Mouse (Mus musculus): ENCODE measurements at regions not wholly inside any gene's neighbourhood (a gene's known extent, or its start where the extent isn't known, plus 50 kb on each side); places are given as distances from the start of the nearest gene placed in this dataset.

DNA sequence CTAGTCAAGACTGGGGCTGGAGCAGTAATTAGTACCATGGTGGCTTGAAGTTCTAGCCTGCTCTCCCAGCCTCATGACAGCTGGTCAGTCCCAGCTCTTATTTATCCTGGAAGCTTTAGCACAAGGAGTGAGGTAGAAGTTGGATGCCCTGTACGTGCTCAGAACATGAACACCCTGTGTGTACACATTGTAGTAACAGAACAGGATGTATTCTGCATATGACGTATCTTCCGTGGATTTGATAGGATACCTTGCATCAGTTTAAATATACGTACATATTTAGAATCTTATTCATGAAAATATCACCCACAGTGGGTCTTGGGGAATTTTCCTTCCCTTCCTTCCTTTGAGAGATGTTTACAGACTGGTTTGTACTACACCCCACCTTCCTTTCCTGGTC is 222.0 kb upstream of the Tbx3 start:
- in situ Hi-C loops (cut with MboI; ENCODE audit: low pct_unique_long_range_greater_than_20kb in 1 of 2, low sequenced_read_pairs in 2 of 2, unreplicated experiment in 1 of 2): no loop called here

DNA sequence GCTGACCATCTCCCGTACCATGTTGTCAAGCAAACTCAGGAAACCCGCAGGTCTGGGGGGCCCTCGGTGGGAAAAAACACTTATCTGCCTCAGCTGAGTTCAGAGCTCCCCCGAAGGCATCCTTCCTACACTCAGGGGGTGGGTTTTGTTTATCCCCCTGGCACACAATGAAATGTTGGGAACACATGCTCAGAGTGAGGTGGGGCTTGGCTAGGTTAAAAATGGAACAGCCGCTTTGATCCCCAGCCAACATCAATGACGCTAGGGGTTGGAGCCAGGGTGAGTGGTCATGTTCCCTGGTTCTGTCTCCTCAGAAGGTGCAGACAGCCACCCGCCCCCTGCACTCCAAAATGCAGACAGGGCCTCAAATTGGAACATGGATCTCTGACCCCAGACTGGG is 221.3 kb upstream of the Tbx3 start:
- in situ Hi-C loops (cut with MboI; ENCODE audit: low pct_unique_long_range_greater_than_20kb in 1 of 2, low sequenced_read_pairs in 2 of 2, unreplicated experiment in 1 of 2): no loop called here

DNA sequence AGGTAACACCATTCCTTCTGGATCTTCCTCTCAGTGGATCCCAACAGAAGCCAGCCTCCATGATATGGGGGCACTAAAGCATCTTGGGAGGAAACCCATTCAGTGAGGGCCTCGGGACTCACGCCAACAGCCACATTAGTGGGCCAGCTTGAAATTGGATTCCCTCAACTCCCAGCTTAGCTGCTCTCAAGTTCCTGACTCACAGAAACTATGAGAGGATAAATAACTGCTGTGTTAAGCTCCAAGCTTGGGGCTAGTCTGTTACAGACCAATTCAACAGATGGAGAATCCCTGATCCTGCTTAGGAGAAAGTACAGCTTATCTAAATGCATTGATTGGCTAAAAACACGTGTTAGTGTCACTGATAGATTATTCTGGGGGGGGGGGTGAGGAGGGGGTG is 210.7 kb upstream of the Tbx3 start:
- in situ Hi-C loops (cut with MboI; ENCODE audit: low pct_unique_long_range_greater_than_20kb in 1 of 2, low sequenced_read_pairs in 2 of 2, unreplicated experiment in 1 of 2): no loop called here

DNA sequence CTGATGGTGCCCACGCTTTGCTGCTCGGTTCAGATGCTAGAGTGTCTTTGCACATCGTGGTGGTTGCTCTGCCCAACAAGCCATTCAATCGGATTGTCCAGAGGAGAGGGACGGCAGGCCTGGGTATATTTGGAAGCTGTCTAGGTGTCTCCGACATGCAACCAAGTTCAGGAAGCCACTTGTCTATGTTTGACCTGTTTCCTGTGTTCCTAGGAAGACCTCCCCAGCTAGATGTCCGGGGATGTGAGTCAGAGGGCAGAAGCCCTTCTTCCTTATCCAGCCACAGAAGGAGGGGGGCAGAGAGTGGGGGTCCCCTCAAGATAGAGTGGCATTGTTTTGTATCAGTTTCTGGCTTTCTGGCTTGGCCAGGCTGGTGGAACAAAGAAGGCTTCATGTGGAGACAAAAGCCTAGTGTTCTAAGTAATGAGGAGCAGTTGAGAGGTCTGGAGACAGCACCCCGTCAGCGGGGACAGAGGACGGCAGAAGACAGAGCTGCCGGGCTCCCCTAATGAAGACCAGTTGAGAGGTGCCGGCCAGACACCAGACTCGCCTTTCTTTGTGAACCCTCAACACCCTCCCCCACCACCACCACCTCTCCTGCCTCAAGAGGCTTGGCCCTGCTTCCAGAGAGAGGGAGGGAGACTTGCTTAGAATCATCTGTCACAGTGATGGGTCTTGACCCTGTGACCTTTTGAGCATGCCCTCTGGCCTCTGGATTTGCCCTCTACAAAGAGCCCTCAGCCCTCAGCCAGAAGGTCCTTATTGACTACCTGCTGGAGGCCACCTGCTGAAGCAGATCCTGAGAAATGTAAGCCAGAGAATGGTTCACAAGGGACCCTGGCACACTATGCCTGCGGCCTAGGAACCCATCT is 207.6 kb upstream of the Tbx3 start:
- in situ Hi-C loops (cut with MboI; ENCODE audit: low pct_unique_long_range_greater_than_20kb in 1 of 2, low sequenced_read_pairs in 2 of 2, unreplicated experiment in 1 of 2): no loop called here

DNA sequence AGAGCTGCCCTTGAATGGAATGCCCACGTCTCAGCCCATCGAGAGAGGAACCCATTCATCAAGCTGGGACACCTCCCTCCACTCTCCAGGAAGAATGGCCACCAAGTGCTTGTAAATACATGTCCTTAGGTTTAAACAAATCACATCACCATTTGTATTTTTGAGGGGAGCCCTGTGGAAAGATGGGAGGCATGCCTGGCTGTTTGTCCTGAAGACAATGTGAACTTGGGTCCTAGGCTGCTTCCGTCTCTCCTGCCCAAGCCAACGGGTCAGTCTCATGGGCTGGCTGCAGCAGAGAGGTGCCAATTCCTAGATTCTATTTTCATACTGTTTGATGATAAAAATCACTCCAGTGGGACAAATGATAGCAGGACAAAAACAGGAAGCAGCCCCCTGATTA is 205.9 kb upstream of the Tbx3 start:
- in situ Hi-C loops (cut with MboI; ENCODE audit: low pct_unique_long_range_greater_than_20kb in 1 of 2, low sequenced_read_pairs in 2 of 2, unreplicated experiment in 1 of 2): no loop called here

DNA sequence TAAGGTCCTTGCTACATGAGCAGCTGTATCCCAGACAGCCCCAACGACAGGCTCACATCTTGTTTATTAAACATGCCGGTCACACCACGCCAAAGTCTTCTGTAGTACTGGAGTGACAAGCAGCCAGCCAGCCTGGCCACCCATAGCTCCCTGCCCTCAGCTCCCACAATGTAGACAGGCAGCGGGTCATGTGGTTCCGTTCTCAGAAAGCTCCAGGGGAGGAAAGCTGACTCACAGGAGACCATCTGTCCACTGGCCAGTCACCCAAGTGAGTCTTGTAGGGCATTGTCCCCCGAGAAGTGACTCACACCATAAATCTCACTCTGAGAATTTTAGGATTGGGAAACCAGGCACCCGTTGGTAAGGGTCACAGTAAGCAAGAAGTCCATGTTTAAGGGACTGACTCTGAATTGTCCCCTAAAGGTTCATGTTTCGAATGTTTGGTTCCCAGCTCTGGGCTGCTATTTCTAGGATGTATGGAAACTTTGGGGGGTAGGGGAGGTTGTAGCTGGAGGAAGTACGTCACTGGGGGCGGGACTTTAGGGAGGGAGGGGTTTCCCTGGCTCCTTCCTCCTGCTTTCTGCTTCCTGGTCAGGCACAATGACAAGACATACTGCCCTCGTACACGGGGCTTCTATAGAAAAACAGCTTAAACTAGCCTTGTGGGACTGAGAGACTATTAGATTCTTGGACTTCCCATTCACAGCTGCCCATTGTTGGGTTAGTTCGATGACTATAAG is 203.0 kb upstream of the Tbx3 start:
- in situ Hi-C loops (cut with MboI; ENCODE audit: low pct_unique_long_range_greater_than_20kb in 1 of 2, low sequenced_read_pairs in 2 of 2, unreplicated experiment in 1 of 2): no loop called here

DNA sequence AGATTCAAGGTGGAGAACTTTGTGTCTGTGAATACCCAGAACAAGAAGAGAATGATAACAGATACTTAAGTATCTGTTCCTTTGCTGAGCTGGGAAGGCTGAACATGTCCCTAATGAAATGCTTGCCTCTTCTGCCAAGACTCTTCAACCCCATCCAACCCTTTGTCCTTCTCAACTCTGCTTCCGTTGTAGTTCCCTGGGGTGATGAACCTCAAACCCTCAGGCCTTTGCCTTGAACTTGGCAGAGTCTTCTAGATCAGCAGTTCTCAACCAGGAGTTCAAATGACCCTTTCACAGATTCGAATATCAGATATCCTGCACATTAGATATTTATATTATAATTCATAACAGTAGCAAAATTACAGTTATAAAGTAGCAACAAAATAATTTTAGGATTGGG is 192.5 kb upstream of the Tbx3 start:
- in situ Hi-C loops (cut with MboI; ENCODE audit: low pct_unique_long_range_greater_than_20kb in 1 of 2, low sequenced_read_pairs in 2 of 2, unreplicated experiment in 1 of 2): no loop called here

DNA sequence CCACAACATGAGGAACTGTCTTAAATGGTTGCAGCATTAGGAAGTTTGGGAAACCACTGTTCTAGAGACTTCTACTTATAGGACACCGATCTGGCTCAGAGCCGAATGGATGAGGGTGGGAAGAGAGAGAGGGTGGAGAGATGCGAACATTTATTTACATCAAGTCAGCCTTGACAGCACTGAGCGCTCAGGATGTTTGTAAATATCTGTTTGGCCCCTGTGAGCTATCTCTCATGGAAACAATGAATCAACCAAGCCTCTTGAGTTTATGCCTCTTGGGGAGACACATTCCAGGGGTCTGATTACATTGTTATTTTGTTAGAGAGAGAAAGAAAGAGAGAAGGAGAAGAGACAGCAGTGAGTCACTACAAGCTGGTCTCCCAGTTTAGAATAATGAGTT is 192.1 kb upstream of the Tbx3 start:
- in situ Hi-C loops (cut with MboI; ENCODE audit: low pct_unique_long_range_greater_than_20kb in 1 of 2, low sequenced_read_pairs in 2 of 2, unreplicated experiment in 1 of 2): no loop called here

DNA sequence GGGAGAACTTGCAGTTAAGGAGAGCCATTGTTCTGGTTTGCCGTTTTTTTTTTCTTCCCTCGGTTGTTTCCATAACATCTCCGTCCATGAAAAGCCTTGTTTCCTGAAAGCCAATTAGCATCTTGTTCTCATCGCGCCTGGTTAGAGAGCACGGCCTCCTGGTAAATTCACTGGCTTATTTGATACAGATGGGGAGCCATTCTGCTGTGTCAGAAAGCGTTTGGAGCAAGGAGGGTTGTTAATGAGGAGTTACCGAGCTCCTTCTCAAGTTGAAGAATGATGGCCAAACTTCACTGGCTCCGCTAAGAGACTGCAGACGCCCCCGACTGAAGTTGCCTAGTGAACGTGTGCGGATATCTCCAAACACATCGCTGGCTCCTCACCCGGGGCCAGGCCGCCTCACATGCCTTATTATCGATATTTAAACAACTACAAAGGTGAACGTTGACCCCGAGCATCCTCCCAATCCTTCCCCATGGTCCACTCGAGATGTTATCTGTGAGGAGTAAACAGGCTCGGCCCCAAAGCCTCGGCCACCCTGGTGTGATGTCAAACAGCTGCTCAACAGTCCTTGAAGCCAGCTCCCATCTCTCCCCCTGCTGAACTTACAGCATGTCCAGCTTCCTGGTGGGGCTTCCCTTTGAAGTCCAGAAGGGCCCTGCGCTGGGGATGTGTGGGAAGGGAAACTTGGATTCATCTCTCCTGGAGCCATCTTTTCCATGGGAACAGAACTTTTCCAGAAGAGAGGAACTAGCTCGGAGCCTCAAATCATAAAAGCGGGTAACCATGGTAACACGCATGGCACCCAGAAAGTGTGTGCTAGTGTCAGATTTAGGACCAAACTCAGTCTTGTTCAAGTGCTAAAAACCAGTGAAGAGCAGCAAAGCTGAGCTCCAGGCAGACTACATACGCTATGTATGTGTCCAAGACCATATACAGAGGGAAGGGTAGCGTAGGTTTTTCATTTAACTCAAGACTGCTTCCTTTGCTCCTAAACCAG is 190.0 kb upstream of the Tbx3 start:
- in situ Hi-C loops (cut with MboI; ENCODE audit: low pct_unique_long_range_greater_than_20kb in 1 of 2, low sequenced_read_pairs in 2 of 2, unreplicated experiment in 1 of 2): no loop called here

DNA sequence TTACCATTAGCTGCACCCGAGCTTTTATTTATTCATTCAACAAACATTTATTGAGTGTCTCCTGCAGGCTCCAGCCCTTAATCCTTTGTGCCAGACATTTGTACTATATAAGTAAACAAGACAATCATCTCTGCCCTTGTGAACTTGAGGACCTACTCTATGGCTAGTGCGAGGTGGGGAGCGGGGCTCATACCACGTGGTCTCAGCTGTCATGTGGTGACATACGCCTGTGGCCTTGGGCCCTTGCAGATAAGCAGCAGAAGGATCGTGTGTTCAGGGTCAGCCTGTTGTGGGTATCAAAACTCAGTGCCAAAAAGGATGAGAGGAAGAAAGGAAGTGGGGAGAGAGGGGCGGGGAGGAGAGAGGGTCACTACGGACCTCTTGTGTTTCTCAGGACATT is 186.8 kb upstream of the Tbx3 start:
- in situ Hi-C loops (cut with MboI; ENCODE audit: low pct_unique_long_range_greater_than_20kb in 1 of 2, low sequenced_read_pairs in 2 of 2, unreplicated experiment in 1 of 2): no loop called here

DNA sequence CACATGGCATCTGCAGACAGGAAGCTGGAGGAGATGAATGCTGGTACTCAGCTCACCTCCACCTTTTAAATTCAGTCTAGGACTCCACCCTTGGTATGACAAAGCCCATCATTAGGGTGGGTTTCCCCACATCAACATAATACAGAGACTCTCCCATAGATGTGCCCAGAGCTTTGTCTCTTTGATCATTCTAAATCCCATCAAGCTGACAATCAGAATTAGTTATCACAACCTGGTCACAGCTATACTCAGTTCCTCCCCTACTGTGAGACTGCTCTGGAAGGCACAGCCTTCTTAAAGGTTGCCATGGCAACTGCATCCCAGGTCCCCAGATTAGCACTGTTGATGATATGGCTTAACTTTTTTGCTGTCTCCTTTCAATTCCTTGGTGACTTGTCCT is 184.3 kb upstream of the Tbx3 start:
- in situ Hi-C loops (cut with MboI; ENCODE audit: low pct_unique_long_range_greater_than_20kb in 1 of 2, low sequenced_read_pairs in 2 of 2, unreplicated experiment in 1 of 2): no loop called here

DNA sequence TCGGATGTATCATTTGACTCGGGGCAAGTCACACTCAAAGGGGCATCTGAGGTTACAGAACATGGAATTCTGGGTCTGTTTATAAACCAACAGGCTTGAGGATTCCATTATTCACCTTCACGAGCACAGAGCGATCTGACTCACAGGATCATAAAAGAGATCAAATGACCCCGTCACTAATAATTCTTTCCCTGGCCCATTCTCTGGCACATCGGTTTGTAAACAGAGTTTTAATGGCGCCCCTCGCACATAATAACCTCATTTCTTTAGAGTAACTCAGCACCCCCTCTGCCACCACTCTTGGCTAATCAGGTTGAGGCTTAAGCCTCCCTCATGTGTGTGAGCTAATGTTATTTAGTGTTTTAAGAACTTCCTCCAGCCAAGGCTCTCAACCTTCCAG is 183.3 kb upstream of the Tbx3 start:
- in situ Hi-C loops (cut with MboI; ENCODE audit: low pct_unique_long_range_greater_than_20kb in 1 of 2, low sequenced_read_pairs in 2 of 2, unreplicated experiment in 1 of 2): no loop called here

DNA sequence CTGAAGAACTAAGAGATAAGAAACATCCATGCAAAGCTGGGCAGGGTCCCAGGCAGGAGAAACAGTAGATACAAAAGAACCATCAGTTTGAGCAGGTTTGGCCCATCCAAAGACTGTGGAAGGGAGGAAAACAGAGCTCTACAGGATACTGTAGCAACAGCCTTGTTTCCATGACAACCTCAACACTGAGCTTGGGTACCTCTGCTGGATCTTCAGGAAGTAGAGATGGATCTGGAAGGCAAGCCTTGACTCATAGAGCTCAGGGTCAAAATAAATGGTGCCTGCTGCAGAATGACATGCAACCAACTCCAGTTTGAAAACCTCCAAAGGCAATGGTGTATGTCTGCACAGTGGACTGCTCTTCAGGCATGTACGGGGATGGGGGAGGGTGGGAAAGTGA is 173.0 kb upstream of the Tbx3 start:
- in situ Hi-C loops (cut with MboI; ENCODE audit: low pct_unique_long_range_greater_than_20kb in 1 of 2, low sequenced_read_pairs in 2 of 2, unreplicated experiment in 1 of 2): no loop called here

DNA sequence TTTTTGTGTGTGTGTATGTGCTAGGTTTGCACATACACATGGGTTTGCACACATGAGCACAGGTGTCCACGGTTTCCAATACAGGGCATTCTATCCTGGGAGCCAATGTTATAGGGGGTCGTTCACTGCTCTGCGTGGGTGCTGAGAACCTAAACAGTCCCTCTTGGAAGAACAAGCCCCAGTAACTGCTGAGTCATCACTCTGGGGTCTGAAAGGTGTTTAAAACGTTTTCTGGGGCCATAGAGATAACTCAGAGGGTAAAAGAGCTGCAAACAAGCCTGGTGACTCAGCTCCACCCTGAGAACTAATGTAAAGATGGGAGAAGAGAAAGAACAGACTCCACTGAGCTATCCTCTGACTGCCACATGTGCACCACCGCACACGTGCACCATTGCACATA is 172.0 kb upstream of the Tbx3 start:
- in situ Hi-C loops (cut with MboI; ENCODE audit: low pct_unique_long_range_greater_than_20kb in 1 of 2, low sequenced_read_pairs in 2 of 2, unreplicated experiment in 1 of 2): no loop called here

DNA sequence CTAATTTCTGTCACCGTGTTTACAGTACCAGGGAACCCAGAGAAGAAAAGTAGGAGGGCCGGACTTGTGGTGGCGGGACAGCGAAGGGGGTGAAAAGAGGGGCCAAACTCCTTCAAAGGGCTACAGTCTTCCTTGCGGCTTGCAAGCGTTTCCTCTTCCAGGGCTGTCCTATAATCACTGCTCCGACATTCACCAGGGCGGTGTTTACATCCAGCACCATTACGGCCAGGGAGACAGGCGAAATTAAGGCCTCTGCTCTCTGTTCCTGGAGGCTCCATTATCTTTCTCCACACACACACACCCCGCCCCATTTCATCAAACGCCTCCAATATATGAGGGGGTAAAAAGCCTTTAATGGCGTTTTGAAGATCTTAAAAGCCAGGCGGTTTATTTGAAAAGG is 162.8 kb upstream of the Tbx3 start:
- in situ Hi-C loops (cut with MboI; ENCODE audit: low pct_unique_long_range_greater_than_20kb in 1 of 2, low sequenced_read_pairs in 2 of 2, unreplicated experiment in 1 of 2): no loop called here

DNA sequence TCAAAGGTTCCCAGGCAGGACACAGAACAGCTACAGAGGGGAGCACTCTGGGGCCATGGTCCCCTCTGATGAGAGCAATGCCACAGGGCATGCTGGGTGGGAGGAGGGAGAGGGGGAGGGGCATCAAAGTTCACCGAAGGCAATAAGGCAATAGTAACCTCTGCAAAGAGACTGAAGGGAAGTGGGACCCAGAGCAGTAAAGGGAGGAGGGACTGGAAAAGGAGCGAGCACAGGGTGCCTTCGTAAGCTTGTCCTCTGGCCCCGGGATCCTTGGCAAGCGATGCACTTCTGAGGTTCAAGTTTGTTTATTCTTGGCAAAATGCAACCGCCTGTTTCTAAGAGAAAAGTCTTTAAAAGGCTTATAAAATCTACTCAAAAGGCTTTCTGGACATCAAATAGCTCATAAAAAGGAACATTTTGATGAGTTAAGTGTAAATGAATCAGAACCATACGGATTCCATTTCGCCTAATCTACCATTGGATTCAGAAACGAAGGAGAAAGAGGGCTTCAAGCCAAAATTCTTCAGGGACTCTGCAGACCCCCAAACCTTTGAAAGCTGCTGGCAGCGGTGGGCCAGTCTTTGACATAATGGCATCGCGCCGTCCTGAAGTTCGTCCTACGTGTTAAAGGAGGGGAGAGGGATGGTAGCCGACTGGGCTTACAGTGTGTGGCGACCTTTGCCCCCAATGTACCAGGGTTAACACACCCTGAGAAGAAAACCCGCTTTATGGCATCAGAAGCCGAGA is 151.8 kb upstream of the Tbx3 start:
- in situ Hi-C loops (cut with MboI; ENCODE audit: low pct_unique_long_range_greater_than_20kb in 1 of 2, low sequenced_read_pairs in 2 of 2, unreplicated experiment in 1 of 2): no loop called here

DNA sequence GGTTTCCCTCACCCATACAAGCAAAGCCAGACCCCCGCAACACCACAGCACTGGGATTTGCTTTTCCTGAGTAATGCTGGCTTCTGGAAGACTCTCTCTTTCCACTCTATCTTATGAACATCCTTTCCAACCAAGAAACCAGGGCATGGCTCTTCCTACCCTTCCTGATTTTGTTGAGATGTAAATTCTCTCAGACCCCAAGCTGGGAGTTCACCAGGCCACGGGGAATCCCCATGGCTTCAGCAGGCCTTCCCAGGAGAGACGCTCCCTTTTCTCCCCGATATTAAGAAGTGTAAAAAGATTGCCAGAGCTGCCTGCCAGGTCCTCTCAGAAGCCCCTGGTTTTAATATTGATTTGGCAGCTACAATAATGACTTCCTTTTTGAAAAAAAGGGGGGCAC is 146.3 kb upstream of the Tbx3 start:
- in situ Hi-C loops (cut with MboI; ENCODE audit: low pct_unique_long_range_greater_than_20kb in 1 of 2, low sequenced_read_pairs in 2 of 2, unreplicated experiment in 1 of 2): no loop called here

DNA sequence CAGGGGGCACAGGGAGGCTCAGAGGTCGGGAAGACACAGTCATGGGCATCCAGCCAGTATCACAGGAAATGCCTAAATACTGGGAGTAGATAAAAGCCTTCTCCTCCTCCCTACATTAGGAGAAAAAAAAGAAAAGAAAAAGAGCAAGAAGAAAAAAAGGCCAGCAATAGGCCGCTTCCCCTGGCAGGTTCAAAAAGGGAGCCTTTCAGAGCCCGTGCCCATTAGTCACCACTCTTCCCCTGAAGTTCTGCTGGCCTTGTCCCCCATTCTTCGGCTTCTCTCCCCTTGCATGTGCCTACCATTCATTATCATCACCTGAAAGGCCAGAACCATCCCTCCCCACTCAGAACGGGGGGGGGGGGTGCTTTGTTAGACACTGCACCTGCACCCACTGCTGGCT is 144.5 kb upstream of the Tbx3 start:
- in situ Hi-C loops (cut with MboI; ENCODE audit: low pct_unique_long_range_greater_than_20kb in 1 of 2, low sequenced_read_pairs in 2 of 2, unreplicated experiment in 1 of 2): no loop called here
